Mouse (Mus musculus): Measurements from ENCODE around the gene Smad1. TPM values are rescaled to one million over a fixed set of nuclear protein-coding genes. Genes with fewer than 3 reads are reported as not detected.
"Not testable (repeated sequence)": the region's sequence is repeated elsewhere in the genome, so short reads cannot be mapped to it uniquely, and the experiment has no call there.

Smad1 gene
- 9.5 and 9.6 TPM in 2 replicates for polyA plus RNA-seq (2016; fragmentation: Nextera tagmentation; extraction: Ambion mirVana)

DNA sequence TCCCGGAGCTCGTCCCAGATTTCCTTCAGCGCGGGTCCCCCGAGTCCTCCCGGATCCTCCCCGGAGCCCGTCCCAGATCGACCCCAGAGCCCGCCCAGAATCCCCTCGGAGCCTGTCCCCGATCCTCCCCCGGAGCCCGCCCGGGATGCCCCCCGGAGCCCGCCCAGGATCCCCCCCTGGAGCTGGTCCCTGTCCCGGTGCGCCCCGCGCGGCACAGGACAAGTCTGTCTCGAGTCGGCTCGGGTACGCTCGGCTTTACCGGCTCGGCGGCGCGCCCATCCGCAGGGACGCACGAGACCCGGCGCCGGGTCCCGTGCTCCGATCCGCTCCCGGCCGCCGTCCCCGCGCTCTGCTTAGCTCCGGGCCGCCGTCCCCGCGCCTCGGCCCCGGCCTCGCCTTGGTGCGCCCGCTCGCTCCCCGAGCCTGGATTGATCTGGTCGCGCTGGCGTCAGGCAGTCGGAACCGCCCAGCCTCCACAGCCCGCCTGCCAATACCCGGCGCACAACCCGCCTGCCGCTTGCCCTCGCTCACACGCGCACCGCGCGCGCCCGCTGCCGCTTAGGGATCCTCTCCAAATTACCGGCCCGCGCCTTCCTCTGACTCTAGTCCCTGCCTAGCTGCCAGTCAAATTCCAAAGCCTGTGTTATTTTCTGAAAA is at the start of gene Smad1:
Gene Smad1 (minus strand): TSS at position 525 of the 657 bp plus-strand sequence.
- peaks cover 13% of the 10 kb centered on the region for H3K4me1 ChIP-seq

DNA sequence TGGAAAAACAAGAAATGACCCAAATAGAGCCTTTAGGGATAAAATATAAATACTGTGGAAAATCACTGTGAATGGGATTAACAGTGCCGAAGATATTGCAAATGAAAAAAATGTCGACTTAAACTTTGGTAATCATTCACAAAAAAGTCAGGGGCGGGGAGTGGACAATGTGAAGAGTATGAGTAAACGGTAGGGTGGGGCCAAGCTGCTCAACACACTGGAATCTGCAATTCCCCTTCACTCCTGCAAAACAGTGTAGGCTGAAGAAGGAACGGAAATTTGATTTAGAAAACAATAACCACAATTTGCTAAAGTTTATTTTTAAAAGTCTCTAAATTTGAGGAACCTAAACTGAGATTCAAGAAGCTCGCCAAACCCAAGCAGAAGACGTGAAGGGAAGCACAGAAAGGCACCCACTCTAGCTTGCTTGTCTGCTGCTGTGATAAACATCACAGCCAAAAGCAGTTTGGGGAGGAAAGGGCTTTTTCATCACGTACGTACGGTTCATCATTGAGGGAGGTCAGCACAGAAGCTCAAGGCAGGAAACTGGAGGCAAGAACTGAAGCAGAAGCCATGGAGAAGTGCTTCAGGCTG is 48.0 kb upstream of the Smad1 start:
- no peak overlapping the region for H3K4me2 ChIP-seq
- no peaks in the 10 kb centered on the region for H3K36me3 ChIP-seq
- H3K27me3 ChIP-seq (replicated peaks): no peaks in the 10 kb centered on the region
- H3K4me1 ChIP-seq: no peaks in the 10 kb centered on the region
- no peaks in the 10 kb centered on the region for H3K9me3 ChIP-seq (replicated peaks)
- H3K4me3 ChIP-seq: no peak overlapping the region
- ATAC-seq: no peak
- WGBS (ENCODE audit: insufficient replicate concordance): 50% methylated on average over 10 of the region's 10 CpGs
- no peak overlapping the region for H3K9ac ChIP-seq
- no peak overlapping the region for H3K27ac ChIP-seq

More for the DNA sequence above, at the start of gene Smad1:
- H3K9me3 ChIP-seq (replicated peaks): no peaks in the 10 kb centered on the region
- peak within 1 kb of the TSS; percentile 63 for H3K4me2 ChIP-seq
- peak within 1 kb of the TSS; percentile 67 for H3K27ac ChIP-seq
- WGBS (ENCODE audit: insufficient replicate concordance): 0% methylated on average over 46 of the region's 80 CpGs
- peak within 1 kb of the TSS; percentile 63 for H3K4me3 ChIP-seq
- H3K9ac ChIP-seq: peak within 1 kb of the TSS; percentile 68
- peak; percentile 74 for ATAC-seq
- peaks cover 34% of the 10 kb centered on the region for H3K27me3 ChIP-seq (replicated peaks)
- H3K36me3 ChIP-seq: no peaks in the 10 kb centered on the region

DNA sequence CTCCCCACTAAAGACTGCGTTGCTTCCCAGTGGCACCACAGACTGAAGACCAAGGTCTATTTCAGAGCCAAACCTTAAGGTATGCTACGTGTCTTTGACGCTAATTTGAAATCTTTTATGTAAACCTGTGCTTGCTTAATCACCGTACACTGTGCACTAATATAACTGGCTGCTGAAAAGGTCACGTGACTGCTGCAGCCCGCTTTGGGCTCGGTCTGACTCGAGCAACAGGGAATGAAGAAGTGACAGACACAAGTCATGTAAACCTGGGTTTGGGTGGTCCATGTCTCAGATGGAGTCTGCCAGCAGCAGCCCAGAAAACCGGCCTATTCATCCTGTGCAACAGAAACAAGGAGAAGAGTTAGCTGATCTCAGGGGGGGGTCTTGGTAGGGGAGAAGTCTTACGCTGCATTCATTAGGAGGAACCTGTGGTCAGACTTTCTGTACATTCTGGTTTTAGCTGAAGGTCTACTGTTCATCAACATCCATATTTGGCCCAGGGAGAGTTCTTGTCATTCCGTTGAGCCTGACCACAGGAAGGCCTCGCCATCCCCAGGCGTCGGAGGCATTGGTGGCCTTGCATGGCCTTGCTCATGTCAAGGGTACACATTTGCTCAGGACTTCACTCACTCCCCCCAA is 44.3 kb upstream of the Smad1 start:
- Histone ChIP-seq H3K27ac (no peak overlapping the region), H3K4me3 (no peak overlapping the region), H3K4me2 (no peak overlapping the region), H3K9me3 (replicated peaks) (no peaks in the 10 kb centered on the region), H3K4me1 (no peaks in the 10 kb centered on the region), H3K9ac (no peak overlapping the region), H3K27me3 (replicated peaks) (no peaks in the 10 kb centered on the region), H3K36me3 (no peaks in the 10 kb centered on the region)
- ATAC-seq: no peak
- WGBS (ENCODE audit: insufficient replicate concordance): 51% methylated on average over 14 of the region's 14 CpGs

DNA sequence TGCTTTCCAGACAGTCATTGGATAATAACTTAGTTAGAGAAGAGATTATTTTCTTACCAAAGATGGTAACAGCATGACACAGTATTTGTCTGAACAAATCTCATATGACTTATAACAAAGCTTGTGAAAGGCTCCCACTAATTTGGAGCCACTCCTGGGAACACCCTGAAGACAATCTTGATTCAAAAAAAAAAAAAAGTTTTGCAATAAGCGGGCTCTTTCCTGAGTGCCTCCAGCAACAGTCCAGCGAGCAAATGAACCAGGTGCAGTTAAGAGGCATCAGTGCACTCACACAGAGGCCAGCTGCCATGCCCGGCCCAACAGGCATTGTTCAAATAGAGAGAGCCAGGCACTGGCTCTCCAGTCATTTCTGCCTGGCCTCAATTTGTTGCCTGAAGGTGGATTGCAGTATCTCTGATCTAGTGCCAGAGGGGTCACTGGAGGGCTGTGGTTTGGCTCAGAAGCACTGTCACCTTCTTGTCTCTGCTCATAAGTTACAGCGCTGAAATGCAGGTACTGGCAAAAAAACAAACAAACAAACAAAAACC is 34.7 kb upstream of the Smad1 start:
- H3K36me3 ChIP-seq: no peaks in the 10 kb centered on the region
- H3K27me3 ChIP-seq (replicated peaks): no peaks in the 10 kb centered on the region
- no peak for ATAC-seq
- 63% methylated on average over 4 of the region's 4 CpGs for WGBS (ENCODE audit: insufficient replicate concordance)
- no peak overlapping the region for H3K9ac ChIP-seq
- no peak overlapping the region for H3K4me2 ChIP-seq
- no peak overlapping the region for H3K4me3 ChIP-seq
- no peaks in the 10 kb centered on the region for H3K4me1 ChIP-seq
- no peak overlapping the region for H3K27ac ChIP-seq
- H3K9me3 ChIP-seq (replicated peaks): no peaks in the 10 kb centered on the region

DNA sequence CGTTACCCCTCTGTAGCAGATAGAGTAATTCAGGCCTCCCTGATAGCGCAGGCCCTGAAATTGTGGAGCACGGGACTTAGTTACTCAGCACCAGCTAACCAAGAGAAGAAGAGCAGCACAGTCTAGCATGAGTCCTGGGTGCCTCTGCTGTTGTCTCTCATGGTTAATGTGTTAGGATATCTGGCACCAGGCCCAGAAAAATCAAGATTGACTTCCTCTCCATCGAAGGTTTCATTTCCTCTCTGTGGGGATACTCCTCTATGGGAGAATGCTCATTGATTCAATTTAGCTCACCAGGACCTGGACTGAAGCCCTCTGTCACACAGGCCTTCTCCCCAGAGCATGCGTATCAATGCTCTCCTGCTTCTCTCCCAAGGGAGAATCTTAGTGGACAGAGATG is 15.6 kb upstream of the Smad1 start:
- Histone ChIP-seq H3K9me3 (replicated peaks) (no peaks in the 10 kb centered on the region), H3K9ac (no peak overlapping the region), H3K27me3 (replicated peaks) (no peaks in the 10 kb centered on the region), H3K36me3 (no peaks in the 10 kb centered on the region), H3K4me1 (no peaks in the 10 kb centered on the region), H3K27ac (no peak overlapping the region), H3K4me3 (no peak overlapping the region), H3K4me2 (no peak overlapping the region)
- no peak for ATAC-seq
- WGBS (ENCODE audit: insufficient replicate concordance): 64% methylated on average over 5 of the region's 5 CpGs

DNA sequence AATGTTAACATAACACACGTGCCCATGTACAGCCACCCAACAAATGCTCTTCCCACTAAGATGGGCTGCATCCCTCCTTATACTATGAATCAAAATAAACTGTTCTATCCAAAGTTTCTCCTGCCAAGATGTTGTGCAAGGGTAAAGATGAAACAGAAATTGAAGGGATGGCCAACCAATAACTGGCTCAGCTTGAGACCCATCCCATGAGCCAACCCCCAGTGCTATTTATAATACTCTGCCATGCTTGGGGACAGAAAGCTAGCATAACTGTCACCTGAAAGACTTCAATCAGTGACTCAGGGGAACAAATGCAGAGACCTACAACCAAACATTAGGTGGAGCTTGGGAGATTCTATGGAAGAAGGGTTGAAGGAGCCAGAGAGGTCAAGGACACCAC is 11.2 kb upstream of the Smad1 start:
- Histone ChIP-seq H3K27ac (no peak overlapping the region), H3K4me2 (no peak overlapping the region), H3K9me3 (replicated peaks) (no peaks in the 10 kb centered on the region), H3K36me3 (no peaks in the 10 kb centered on the region), H3K9ac (no peak overlapping the region), H3K27me3 (replicated peaks) (no peaks in the 10 kb centered on the region), H3K4me1 (no peaks in the 10 kb centered on the region), H3K4me3 (no peak overlapping the region)
- ATAC-seq: no peak
- WGBS (ENCODE audit: insufficient replicate concordance): 48% methylated on average over 1 of the region's 1 CpGs

DNA sequence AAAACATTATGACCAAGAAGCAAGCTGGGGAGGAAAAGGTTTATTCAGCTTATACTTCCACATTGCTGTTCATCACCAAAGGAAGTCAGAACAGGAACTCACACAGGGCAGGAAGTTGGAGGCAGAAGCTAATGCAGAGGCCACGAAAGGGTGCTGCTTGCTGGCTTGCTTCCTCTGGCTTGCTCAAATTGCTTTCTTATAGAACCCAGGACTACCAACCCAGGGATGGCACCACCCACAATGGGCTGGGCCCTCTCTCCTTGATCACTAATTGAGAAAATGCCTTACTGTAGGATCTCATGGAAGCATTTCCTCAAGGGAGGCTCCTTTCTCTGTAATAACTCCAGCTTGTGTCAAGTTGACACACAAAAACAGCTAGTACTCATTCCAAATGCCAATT is 8.0 kb upstream of the Smad1 start:
- WGBS (ENCODE audit: insufficient replicate concordance): 26% methylated on average over 1 of the region's 1 CpGs
- not testable (repeated sequence) for H3K27me3 ChIP-seq (replicated peaks); H3K4me3 ChIP-seq; H3K4me2 ChIP-seq; ATAC-seq; H3K4me1 ChIP-seq; H3K27ac ChIP-seq; H3K9ac ChIP-seq; H3K36me3 ChIP-seq; H3K9me3 ChIP-seq (replicated peaks)

DNA sequence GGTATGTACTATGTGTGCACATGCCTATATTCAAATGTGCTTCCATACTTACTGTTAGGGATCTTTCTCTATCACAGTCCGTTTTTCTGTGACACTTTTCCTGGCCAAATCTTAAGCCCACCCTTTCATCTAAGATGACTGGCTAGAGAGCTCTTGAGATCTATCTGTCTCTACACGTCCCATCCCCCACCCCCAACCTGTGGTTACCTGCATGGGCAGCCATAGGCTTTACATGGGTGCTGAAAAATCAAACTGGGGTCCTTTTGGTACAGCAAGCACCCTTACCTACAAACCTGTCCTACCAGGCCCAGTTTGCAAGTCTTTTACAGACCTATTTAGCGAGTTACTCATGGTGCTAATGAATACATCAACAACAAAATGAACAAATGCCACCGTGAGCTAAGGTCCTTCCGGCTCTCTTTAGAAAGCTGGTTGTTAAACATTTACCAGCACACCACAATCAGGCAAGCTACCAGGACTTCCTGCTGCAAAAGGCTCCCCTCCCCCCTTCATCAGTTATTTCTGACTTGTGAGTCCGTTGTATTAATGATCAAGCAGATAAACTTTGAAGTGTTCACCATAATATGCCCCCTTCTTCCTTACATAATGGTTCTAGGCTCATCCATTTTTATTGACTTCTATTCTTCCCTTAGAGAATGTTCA is 5.7 kb upstream of the Smad1 start:
- no peak overlapping the region for H3K4me3 ChIP-seq
- no peaks in the 10 kb centered on the region for H3K9me3 ChIP-seq (replicated peaks)
- WGBS (ENCODE audit: insufficient replicate concordance): 36% methylated on average over 6 of the region's 6 CpGs
- H3K4me2 ChIP-seq: no peak overlapping the region
- no peak overlapping the region for H3K27ac ChIP-seq
- H3K9ac ChIP-seq: no peak overlapping the region
- no peaks in the 10 kb centered on the region for H3K4me1 ChIP-seq
- no peak for ATAC-seq
- peaks cover 6% of the 10 kb centered on the region for H3K27me3 ChIP-seq (replicated peaks)
- no peaks in the 10 kb centered on the region for H3K36me3 ChIP-seq

DNA sequence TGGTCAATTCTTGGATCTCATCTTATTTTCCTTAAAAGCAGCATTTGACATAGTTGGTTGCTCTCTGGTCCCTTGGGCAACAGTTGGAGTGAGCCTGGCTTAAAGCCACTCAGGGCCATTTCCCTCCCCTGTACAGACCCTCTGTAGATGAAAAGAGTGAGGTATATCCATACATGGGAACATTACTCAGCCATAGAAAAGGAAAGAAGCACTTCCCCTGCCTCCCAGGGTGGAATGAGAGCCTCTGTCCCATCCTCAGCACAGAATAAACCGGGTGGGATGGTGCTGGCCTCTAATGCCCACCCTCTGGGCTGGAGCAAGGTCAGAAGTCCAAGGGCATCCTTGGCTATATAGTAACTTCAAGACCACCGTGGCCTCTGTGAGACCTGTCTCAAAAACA is 1.4 kb upstream of the Smad1 start:
- 48% methylated on average over 2 of the region's 2 CpGs for WGBS (ENCODE audit: insufficient replicate concordance)
- no peak for ATAC-seq
- H3K4me2 ChIP-seq: no peak overlapping the region

DNA sequence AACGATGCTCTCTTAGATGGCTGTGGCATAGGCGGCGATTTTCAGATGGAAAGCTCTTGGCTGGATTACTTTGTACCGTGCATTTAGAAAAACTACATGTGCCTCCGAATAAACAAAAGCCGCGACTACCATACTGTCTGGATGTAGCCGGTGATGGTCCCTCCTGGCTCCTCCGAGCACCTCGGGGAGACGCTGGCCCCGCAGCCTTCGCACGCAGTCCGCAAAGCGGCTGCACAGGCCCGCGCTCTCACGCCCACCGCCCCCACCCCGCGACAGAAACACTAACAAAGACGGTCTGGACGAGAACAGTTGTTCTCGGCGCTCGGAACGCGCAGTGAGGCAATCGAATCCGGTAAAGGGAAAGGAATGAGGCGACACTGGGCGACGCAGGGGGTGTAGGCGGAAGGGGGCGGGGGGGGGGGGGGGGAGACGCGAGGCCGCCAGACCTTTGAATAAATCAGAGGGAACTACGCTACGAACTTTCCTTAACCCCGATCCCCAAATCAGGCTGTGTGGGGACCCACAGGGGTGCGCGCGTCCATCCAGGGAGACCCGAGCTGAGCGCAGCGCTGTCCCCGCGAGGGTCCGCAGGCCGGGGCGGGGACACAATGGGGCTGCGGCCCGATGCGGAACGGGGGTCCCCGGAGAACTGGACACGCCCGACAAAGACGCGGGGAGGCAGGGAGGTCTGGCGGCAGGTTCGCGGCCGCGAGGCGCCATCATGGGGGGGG is 902 bp downstream of the Smad1 start:
- WGBS (ENCODE audit: insufficient replicate concordance): 1% methylated on average over 59 of the region's 68 CpGs
- Histone ChIP-seq H3K27me3 (replicated peaks) (peaks cover 34% of the 10 kb centered on the region), H3K4me1 (peaks cover 17% of the 10 kb centered on the region), H3K4me2 (peak overlapping the region; percentile 63), H3K27ac (peak overlapping the region; percentile 67), H3K9me3 (replicated peaks) (no peaks in the 10 kb centered on the region), H3K36me3 (no peaks in the 10 kb centered on the region), H3K9ac (peak overlapping the region; percentile 68), H3K4me3 (peak overlapping the region; percentile 63)
- ATAC-seq: peak; percentile 27; the same call in 1 of the 2 replicates

More for the DNA sequence above, 1.4 kb upstream of the Smad1 start:
- H3K27ac ChIP-seq: no peak overlapping the region
- no peaks in the 10 kb centered on the region for H3K36me3 ChIP-seq
- no peak overlapping the region for H3K4me3 ChIP-seq
- peaks cover 34% of the 10 kb centered on the region for H3K27me3 ChIP-seq (replicated peaks)
- peaks cover 9% of the 10 kb centered on the region; the same call in 1 of the 2 replicates for H3K4me1 ChIP-seq
- H3K9me3 ChIP-seq (replicated peaks): no peaks in the 10 kb centered on the region
- H3K9ac ChIP-seq: no peak overlapping the region

DNA sequence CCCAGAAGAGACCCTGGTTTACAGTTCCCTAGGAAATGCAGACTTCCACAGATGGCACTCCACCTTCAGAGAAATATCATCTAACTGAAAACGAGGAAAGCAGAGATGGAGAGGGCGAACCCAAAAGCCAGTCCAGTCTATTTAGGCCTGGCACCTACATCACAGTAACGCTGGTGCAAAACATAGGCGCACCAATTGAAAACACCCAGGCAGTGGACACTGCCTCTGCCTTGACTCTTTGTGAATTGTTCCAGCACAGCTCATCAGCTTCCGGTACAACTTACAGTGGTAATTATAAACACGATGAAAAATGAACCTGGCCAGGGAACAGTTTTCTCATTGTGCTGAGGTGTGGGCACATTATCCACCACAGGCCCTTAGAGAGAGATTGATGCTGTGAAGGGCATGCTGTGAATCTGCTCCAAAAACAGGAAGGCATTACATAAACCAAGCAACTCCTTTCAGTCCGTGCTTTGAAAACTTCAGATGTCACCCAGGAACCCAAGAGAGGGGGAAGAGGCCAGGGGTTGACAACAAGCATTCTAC is 1.5 kb downstream of the Smad1 start:
- WGBS (ENCODE audit: insufficient replicate concordance): 34% methylated on average over 7 of the region's 7 CpGs
- no peak for ATAC-seq
- Histone ChIP-seq H3K27me3 (replicated peaks) (peaks cover 34% of the 10 kb centered on the region), H3K36me3 (no peaks in the 10 kb centered on the region), H3K9me3 (replicated peaks) (no peaks in the 10 kb centered on the region), H3K4me3 (peak overlapping the region; percentile 63), H3K4me2 (peak overlapping the region; percentile 63), H3K27ac (0 out of 2 replicates have a peak overlapping the region, but pooled peaks have one; percentile 67), H3K9ac (peak overlapping the region; percentile 68; the same call in 1 of the 2 replicates), H3K4me1 (peaks cover 17% of the 10 kb centered on the region)
